In genomic region chr11:117127250-117127837, GRCm38 (mm10) we compare ENCODE assay signal across 8 mouse cellular contexts. TPM values are rescaled to one million over a fixed set of nuclear protein-coding genes. Genes with fewer than 3 reads are reported as not detected.
DNase-seq lines count a peak whose midpoint lies in the region; ATAC-seq and TF ChIP-seq lines count a peak whose summit lies in the region.

No protein-coding gene starts in this region.

- no peak overlapping the region for H3K4me3 ChIP-seq in layer of hippocampus, adult 2 months
- no peak overlapping the region for H3K4me3 ChIP-seq in limb, embryonic 12.5 days (replicated peaks)

- peak overlapping the region; percentile 99 for H3K27ac ChIP-seq in layer of hippocampus, adult 2 months
- peak overlapping the region; percentile 59 for H3K27ac ChIP-seq in limb, embryonic 12.5 days

- H3K36me3 ChIP-seq in limb, embryonic 12.5 days, result peaks cover 22% of the 10 kb centered on the region

- H3K4me2 ChIP-seq in limb, embryonic 12.5 days, result no peak overlapping the region

- ATAC-seq in limb, embryonic 12.5 days (ENCODE audit: insufficient number of reproducible peaks, insufficient read depth, low FRiP score, low TSS enrichment, low read depth), result peak; percentile 73

- TF ChIP-seq CTCF in layer of hippocampus, adult 2 months (conservative IDR thresholded peaks at IDR 0.05), result no peak

- peaks cover 67% of the 10 kb centered on the region for H3K4me1 ChIP-seq in limb, embryonic 12.5 days (replicated peaks)

- DNase-seq in adrenal gland, postnatal 14 days, result peak; percentile 56
- no peak for DNase-seq in adrenal gland, postnatal 25 days
- DNase-seq in layer of hippocampus, adult 2 months (ENCODE audit: low spot score in 2 of 2), result peak; percentile 56 to 60
- DNase-seq in layer of hippocampus, postnatal 14 days (ENCODE audit: low spot score in 2 of 2), result no peak
- peak; percentile 50 to 57 for DNase-seq in thymus, adult 18-20 months
- DNase-seq in kidney, adult 8-10 months, result no peak
- DNase-seq in layer of hippocampus, adult 9-10 months (ENCODE audit: low spot score), result no peak

- no peaks in the 10 kb centered on the region for H3K27me3 ChIP-seq in limb, embryonic 12.5 days

- WGBS in limb, embryonic 12.5 days, result 61% methylated on average over 13 of the region's 13 CpGs

- H3K9ac ChIP-seq in limb, embryonic 12.5 days (replicated peaks), result no peak overlapping the region

- no peaks in the 10 kb centered on the region for H3K9me3 ChIP-seq in limb, embryonic 12.5 days

RNA-seq across cellular contexts. Expression of gene Sec14l1, which starts 12.4 kb away (rescaled TPM):
- total RNA-seq in adrenal gland, postnatal 14 days (2021), result 119 TPM in 2 replicates
- 157 and 195 TPM in 2 replicates for total RNA-seq in adrenal gland, postnatal 25 days (2021)
- 100 to 1,000 TPM; 226 to 239 TPM for total RNA-seq in layer of hippocampus, adult 2 months (2021)
- 100 to 1,000 TPM; 171 to 174 TPM for total RNA-seq in layer of hippocampus, postnatal 14 days (2021)
- 52.6 and 57.5 TPM in 2 replicates for polyA plus RNA-seq in limb, embryonic 12.5 days (2016; fragmentation: Nextera tagmentation; extraction: Ambion mirVana)

Comparison
In these comparisons a context has a peak if more than half of its experiments do, and no peak if none do; other contexts are left out.
1. DNase-seq: peak in adrenal gland, postnatal 14 days (single experiment), layer of hippocampus, adult 2 months (2 of 2) and thymus, adult 18-20 months (2 of 2); none in adrenal gland, postnatal 25 days (single experiment), layer of hippocampus, postnatal 14 days (0 of 2), kidney, adult 8-10 months (0 of 2) and layer of hippocampus, adult 9-10 months (single experiment).